Mouse (Mus musculus) intestine, embryonic 15.5 days (tissue): ENCODE results near the gene Oas1a. TPM values are rescaled to one million over a fixed set of nuclear protein-coding genes. Genes with fewer than 3 reads are reported as not detected.
"Not testable (repeated sequence)": the region's sequence is repeated elsewhere in the genome, so short reads cannot be mapped to it uniquely, and the experiment has no call there.

Experiments
- ATAC-seq: fragments of 200-750 bp; cut with Nextera tagmentation; 2 replicates; pipeline ENCODE4 v1.8.0; 2017; ENCODE audit warnings: moderate TSS enrichment, moderate library complexity
- H3K27ac ChIP-seq: fragments of 300-500 bp; sonication (generic); 2 replicates; pipeline ENCODE4 v1.5.1; 2015; ENCODE audit warnings: mild to moderate bottlenecking, inconsistent platforms
- H3K27me3 ChIP-seq: fragments of 300-500 bp; sonication (generic); replicated peaks from 2 replicates; pipeline ENCODE4 v1.6.1; 2015; ENCODE audit warnings: inconsistent platforms
- H3K36me3 ChIP-seq: fragments of 300-500 bp; sonication (generic); 2 replicates; pipeline ENCODE4 v1.6.1; 2015; ENCODE audit warnings: inconsistent platforms
- H3K4me1 ChIP-seq: fragments of 300-500 bp; sonication (generic); replicated peaks from 2 replicates; pipeline ENCODE4 v1.6.1; 2015; ENCODE audit warnings: inconsistent platforms
- H3K4me2 ChIP-seq: fragments of 300-500 bp; sonication (generic); replicated peaks from 2 replicates; pipeline ENCODE4 v1.6.1; 2015; ENCODE audit warnings: mild to moderate bottlenecking, inconsistent platforms
- H3K4me3 ChIP-seq: fragments of 300-500 bp; sonication (generic); replicated peaks from 2 replicates; pipeline ENCODE4 v1.5.1; 2015; ENCODE audit warnings: inconsistent platforms
- H3K9ac ChIP-seq: fragments of 300-500 bp; sonication (generic); 2 replicates; pipeline ENCODE4 v1.6.1; 2015; ENCODE audit warnings: inconsistent platforms
- H3K9me3 ChIP-seq: fragments of 300-500 bp; sonication (generic); 2 replicates; pipeline ENCODE4 v1.6.1; 2016; ENCODE audit warnings: inconsistent platforms
- WGBS: fragments of 180-500 bp; shearing (Covaris S2); methylation state at CpG from one replicate; pipeline ENCODE4 v1.1.7; 2015; 5-methylcytosine and 5-hydroxymethylcytosine counted together
- polyA plus RNA-seq: library from polyadenylated mRNA; unstranded; fragments of >200 nt; fragmentation: Nextera tagmentation; extraction: Ambion mirVana; gene quantifications from 2 replicates; pipeline ENCODE4 v1.2.1, GENCODE M21; 2015

The Oas1a gene
- polyA plus RNA-seq, 1 experiment from 2014 or later, result 9.5 TPM

DNA sequence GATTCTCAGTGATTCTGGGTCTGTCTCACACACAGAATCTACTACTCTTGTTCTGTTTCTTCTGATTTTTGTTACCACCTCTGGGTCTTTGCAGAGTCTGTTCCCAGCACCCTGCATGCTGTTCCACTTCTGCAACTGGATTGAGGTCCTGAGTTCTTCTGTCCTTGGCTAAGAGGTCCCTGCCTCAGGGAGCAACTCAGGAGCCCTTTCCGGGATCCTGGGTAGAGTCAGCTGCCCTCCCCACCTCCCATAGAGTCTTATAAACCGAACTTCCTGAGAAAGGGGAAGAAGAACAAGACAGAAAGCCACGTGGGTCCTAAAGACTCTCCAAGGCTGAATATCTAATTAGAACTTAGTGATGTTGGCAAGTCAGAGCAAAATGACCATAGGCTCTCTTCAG lies 16.3 kb downstream of the Oas1a start:
- WGBS, result 58% methylated on average over 3 of the region's 3 CpGs
- no peak overlapping the region for H3K9ac ChIP-seq
- no peaks in the 10 kb centered on the region for H3K9me3 ChIP-seq
- H3K27ac ChIP-seq, result no peak overlapping the region
- no peaks in the 10 kb centered on the region for H3K36me3 ChIP-seq
- H3K4me1 ChIP-seq, result no peaks in the 10 kb centered on the region
- ATAC-seq, result no peak
- H3K4me3 ChIP-seq, result no peak overlapping the region
- H3K4me2 ChIP-seq, result no peak overlapping the region
- H3K27me3 ChIP-seq, result no peaks in the 10 kb centered on the region

DNA sequence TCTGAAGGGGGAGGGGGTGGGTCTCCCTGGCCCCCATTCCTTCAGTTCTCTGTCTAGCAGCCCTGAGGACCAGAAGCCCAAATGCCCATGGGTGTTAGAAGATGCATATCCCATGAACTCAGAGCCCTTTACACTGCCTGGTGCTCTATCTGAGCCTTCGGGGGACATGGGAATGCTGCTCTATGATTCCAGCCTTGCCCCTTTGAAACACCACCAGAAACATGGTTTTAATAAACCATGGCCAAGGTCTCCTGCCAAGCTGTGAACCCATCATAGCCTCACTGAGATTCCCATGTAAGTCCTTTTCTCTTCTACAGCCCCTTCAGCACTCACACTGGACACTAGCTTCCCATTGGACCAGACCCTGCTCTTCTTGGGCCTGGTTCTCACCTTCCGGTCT lies 17.3 kb downstream of the Oas1a start:
- H3K4me2 ChIP-seq, result no peak overlapping the region
- H3K9ac ChIP-seq, result no peak overlapping the region
- no peaks in the 10 kb centered on the region for H3K4me1 ChIP-seq
- H3K36me3 ChIP-seq, result no peaks in the 10 kb centered on the region
- no peak overlapping the region for H3K4me3 ChIP-seq
- H3K27ac ChIP-seq, result no peak overlapping the region
- H3K9me3 ChIP-seq, result no peaks in the 10 kb centered on the region
- no peak for ATAC-seq
- 80% methylated on average over 2 of the region's 2 CpGs for WGBS
- no peaks in the 10 kb centered on the region for H3K27me3 ChIP-seq

DNA sequence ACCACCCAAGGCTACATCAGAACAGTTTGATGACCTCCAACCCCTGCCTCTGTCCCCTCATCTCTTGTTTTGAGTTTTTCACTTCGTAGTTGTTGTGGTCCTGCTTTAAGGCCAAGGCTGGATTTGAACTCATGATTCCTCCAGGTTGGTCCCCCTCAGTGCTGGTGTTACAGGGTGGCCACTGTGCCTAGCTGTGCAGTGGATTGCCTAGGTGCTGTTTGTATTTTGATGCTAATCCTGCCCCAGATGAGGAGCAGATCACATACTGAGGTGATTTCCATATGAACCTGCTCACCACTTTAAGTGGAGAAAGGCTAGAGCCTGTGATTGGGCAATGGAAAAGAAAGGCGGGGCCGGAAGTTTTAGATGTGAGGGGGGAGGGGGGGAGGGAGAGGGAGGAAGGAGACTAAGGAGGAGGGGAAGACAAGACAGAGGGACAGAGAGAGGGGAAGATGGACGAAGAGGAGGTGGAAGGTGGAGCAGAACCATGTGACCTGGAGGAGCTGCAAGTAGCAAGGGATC lies 19.0 kb downstream of the Oas1a start:
- not testable (repeated sequence) for H3K9ac ChIP-seq, H3K36me3 ChIP-seq, H3K27ac ChIP-seq, ATAC-seq, H3K4me3 ChIP-seq, H3K9me3 ChIP-seq, H3K4me2 ChIP-seq, H3K4me1 ChIP-seq, H3K27me3 ChIP-seq
- WGBS, result 43% methylated on average over 4 of the region's 4 CpGs

GRCm38 (mm10) chr5:120887831-120888230 lies 19.5 kb downstream of the Oas1a start:
- Histone ChIP-seq H3K27ac (no peak overlapping the region), H3K4me3 (no peak overlapping the region), H3K9me3 (no peaks in the 10 kb centered on the region), H3K27me3 (no peaks in the 10 kb centered on the region), H3K36me3 (no peaks in the 10 kb centered on the region), H3K4me2 (no peak overlapping the region), H3K4me1 (no peaks in the 10 kb centered on the region), H3K9ac (no peak overlapping the region)
- no peak for ATAC-seq
- WGBS, result 46% methylated on average over 6 of the region's 6 CpGs

- H3K4me2 ChIP-seq, result 0 out of 2 replicates have a peak within 1 kb of the TSS, but pooled peaks have one; percentile 19
- H3K27me3 ChIP-seq, H3K36me3 ChIP-seq, H3K9me3 ChIP-seq, H3K4me3 ChIP-seq, H3K27ac ChIP-seq, H3K4me1 ChIP-seq, H3K9ac ChIP-seq: not testable (repeated sequence)
- peak; percentile 87 for ATAC-seq
- WGBS, result 25% methylated on average over 6 of the region's 9 CpGs
These were observed 19.9 kb downstream of the Oas1a start, which contains the start of gene Oas1g for GRCm38 (mm10) chr5:120887413-120887812. Gene Oas1g, minus strand, starts transcription at chr5:120887613.

DNA sequence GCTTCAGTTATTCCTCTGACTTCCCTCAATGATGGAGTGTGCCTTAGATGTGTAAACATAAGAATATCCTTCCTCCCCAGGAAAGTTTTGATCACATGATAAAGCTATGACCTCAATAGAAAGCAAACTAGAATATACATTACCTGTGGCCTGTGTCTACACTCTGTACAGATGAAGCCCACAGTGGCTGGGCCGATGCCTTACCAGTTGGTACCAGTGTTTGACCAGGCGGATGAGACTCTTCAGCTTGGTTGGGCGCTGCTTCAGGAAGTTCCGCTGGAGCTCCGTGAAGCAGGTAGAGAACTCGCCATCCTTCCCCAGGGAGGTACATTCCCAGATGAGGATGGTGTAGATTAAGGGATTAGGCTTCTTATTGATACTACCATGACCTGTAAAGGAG lies 25.6 kb downstream of the Oas1a start:
- H3K9me3 ChIP-seq, H3K9ac ChIP-seq, H3K27me3 ChIP-seq, H3K36me3 ChIP-seq, H3K4me3 ChIP-seq, H3K27ac ChIP-seq, H3K4me1 ChIP-seq, H3K4me2 ChIP-seq, ATAC-seq: not testable (repeated sequence)
- WGBS, result 90% methylated on average over 6 of the region's 6 CpGs

GRCm38 (mm10) chr5:120878803-120879202 lies 28.5 kb downstream of the Oas1a start:
- not testable (repeated sequence) for H3K4me2 ChIP-seq, H3K9me3 ChIP-seq, H3K27ac ChIP-seq, H3K4me3 ChIP-seq, H3K27me3 ChIP-seq, H3K9ac ChIP-seq, H3K36me3 ChIP-seq, H3K4me1 ChIP-seq, ATAC-seq
- 65% methylated on average over 2 of the region's 2 CpGs for WGBS

DNA sequence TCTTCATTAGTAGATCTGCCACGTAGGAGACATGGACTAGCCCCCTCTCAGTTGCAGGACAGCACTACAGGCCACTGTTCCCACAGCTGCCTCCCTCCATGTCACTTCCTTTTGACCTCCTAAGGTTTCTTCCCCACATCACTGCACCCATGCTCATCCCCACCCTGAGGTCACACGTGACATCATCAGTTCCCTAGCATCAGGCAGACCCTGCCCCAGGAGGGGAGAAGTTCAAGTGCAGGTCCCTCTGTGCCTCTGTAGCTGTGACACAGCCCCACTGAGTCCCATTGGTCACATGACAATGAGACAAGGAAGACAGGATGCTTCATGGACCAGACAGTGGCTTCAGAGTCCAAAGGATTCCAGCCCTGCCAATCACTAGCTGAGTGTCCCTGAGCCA lies 29.9 kb downstream of the Oas1a start:
- H3K4me3 ChIP-seq, H3K4me1 ChIP-seq, H3K9ac ChIP-seq, H3K4me2 ChIP-seq, H3K9me3 ChIP-seq, ATAC-seq, H3K27me3 ChIP-seq, H3K27ac ChIP-seq, H3K36me3 ChIP-seq: not testable (repeated sequence)
- WGBS, result 72% methylated on average over 2 of the region's 2 CpGs

DNA sequence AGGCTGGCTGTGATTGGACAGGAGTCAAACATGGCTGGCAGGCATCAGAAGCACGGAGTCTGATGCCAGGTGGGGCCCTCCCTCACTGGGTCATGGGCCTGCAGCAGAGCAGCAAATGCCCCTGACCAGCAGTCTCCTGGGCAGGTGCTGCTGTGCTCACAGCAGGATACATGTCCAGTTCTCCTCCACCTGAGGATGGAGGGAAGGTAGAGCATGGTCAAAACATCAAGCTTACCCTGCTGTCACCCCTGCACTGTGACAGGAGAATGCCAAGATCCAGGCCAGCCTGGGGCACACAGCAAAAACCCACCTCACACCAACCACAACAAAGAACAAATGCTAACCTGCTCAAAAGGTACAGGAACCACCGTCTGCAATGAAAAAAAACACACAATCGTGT lies 30.5 kb downstream of the Oas1a start:
- H3K4me1 ChIP-seq, H3K9ac ChIP-seq, H3K4me2 ChIP-seq, ATAC-seq, H3K27ac ChIP-seq, H3K9me3 ChIP-seq, H3K36me3 ChIP-seq, H3K27me3 ChIP-seq, H3K4me3 ChIP-seq: not testable (repeated sequence)
- 79% methylated on average over 2 of the region's 3 CpGs for WGBS

DNA sequence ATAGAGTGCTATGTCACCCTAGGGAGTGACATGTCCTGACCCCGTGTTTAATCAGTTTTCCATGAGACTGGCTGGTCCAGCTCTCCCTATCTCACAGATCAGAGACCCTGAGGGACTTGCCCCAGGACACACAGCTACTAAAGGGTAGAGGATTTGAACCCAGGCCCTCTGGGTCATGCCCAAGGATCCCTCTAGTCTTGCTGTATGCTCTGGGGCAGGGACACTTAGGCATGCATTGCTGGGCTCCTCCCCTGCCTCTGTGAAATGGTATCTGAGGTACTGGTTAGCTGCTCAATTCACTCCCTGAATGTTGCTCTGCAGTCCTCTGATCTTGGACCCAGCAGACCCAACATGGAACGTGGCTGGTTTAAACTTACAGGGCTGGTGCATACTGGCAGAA lies 35.9 kb downstream of the Oas1a start:
- no peak overlapping the region for H3K9ac ChIP-seq
- no peak overlapping the region for H3K4me2 ChIP-seq
- no peaks in the 10 kb centered on the region for H3K9me3 ChIP-seq
- ATAC-seq, result no peak
- H3K4me3 ChIP-seq, result no peak overlapping the region
- no peaks in the 10 kb centered on the region for H3K4me1 ChIP-seq
- 51% methylated on average over 2 of the region's 2 CpGs for WGBS
- no peaks in the 10 kb centered on the region for H3K36me3 ChIP-seq
- no peaks in the 10 kb centered on the region for H3K27me3 ChIP-seq
- H3K27ac ChIP-seq, result no peak overlapping the region

DNA sequence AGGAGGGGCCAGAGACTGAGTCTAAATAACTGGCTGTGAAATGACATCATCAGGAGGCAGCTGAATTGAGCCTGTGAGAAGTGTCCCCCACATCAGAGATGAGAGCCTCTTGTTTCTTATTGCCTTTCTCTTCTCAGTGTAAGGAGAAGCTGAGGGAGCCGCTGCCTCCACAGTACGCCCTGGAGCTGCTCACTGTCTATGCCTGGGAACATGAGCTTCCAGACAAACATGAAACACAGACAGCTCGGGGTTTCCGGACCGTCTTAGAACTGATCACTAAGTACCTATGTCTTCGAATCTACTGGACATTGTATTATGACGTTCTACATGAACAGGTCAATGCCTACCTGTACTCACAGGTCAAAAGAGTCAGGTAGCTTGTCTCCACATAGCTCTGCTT lies 36.5 kb downstream of the Oas1a start:
- H3K9me3 ChIP-seq, result no peaks in the 10 kb centered on the region
- H3K27me3 ChIP-seq, result no peaks in the 10 kb centered on the region
- H3K27ac ChIP-seq, result no peak overlapping the region
- H3K36me3 ChIP-seq, result no peaks in the 10 kb centered on the region
- no peaks in the 10 kb centered on the region for H3K4me1 ChIP-seq
- no peak overlapping the region for H3K9ac ChIP-seq
- no peak overlapping the region for H3K4me2 ChIP-seq
- 74% methylated on average over 7 of the region's 7 CpGs for WGBS
- no peak overlapping the region for H3K4me3 ChIP-seq
- ATAC-seq, result no peak

- ATAC-seq, result no peak
- Histone ChIP-seq H3K4me2 (no peak overlapping the region), H3K27ac (no peak overlapping the region), H3K36me3 (no peaks in the 10 kb centered on the region), H3K9me3 (no peaks in the 10 kb centered on the region), H3K27me3 (no peaks in the 10 kb centered on the region), H3K4me1 (no peaks in the 10 kb centered on the region), H3K4me3 (no peak overlapping the region), H3K9ac (no peak overlapping the region)
- WGBS, result 62% methylated on average over 3 of the region's 3 CpGs
These were observed 37.2 kb downstream of the Oas1a start for GRCm38 (mm10) chr5:120870081-120870480.

GRCm38 (mm10) chr5:120869436-120870015 lies 37.8 kb downstream of the Oas1a start:
- no peaks in the 10 kb centered on the region for H3K27me3 ChIP-seq
- ATAC-seq, result no peak
- no peaks in the 10 kb centered on the region for H3K36me3 ChIP-seq
- H3K27ac ChIP-seq, result no peak overlapping the region
- no peak overlapping the region for H3K9ac ChIP-seq
- H3K4me3 ChIP-seq, result no peak overlapping the region
- H3K4me1 ChIP-seq, result no peaks in the 10 kb centered on the region
- no peak overlapping the region for H3K4me2 ChIP-seq
- no peaks in the 10 kb centered on the region for H3K9me3 ChIP-seq
- 81% methylated on average over 7 of the region's 7 CpGs for WGBS
